Mouse (Mus musculus): Measurements from ENCODE around the gene Opn1sw.
"Not testable (repeated sequence)": the region's sequence is repeated elsewhere in the genome, so short reads cannot be mapped to it uniquely, and the experiment has no call there.

The Opn1sw gene

GRCm38 (mm10) chr6:29396714-29397540, 8.7 kb upstream of the Opn1sw start:
- DNase-seq (ENCODE audit: low read depth, low spot score): no peak

GRCm38 (mm10) chr6:29395910-29396713, 7.8 kb upstream of the Opn1sw start, which contains the start of gene Ccdc136:
Gene Ccdc136 (plus strand): TSS chr6:29396309.
- DNase-seq (ENCODE audit: low read depth, low spot score): peak; percentile 67

- no peak for DNase-seq (ENCODE audit: low read depth, low spot score)
These were observed 6.0 kb upstream of the Opn1sw start for GRCm38 (mm10) chr6:29394286-29394685.

GRCm38 (mm10) chr6:29391802-29392201, 3.5 kb upstream of the Opn1sw start:
- DNase-seq (ENCODE audit: low read depth, low spot score): no peak

- not testable (repeated sequence) for DNase-seq (ENCODE audit: low read depth, low spot score)
These were observed 3.0 kb upstream of the Opn1sw start for GRCm38 (mm10) chr6:29391241-29391640.

GRCm38 (mm10) chr6:29390500-29390899, 2.2 kb upstream of the Opn1sw start:
- not testable (repeated sequence) for DNase-seq (ENCODE audit: low read depth, low spot score)

- DNase-seq (ENCODE audit: low read depth, low spot score): no peak
These were observed 1.2 kb upstream of the Opn1sw start for GRCm38 (mm10) chr6:29389425-29389824.

GRCm38 (mm10) chr6:29388606-29389080, 375 bp upstream of the Opn1sw start:
- DNase-seq (ENCODE audit: low read depth, low spot score): peak; percentile 56

- no peak for DNase-seq (ENCODE audit: low read depth, low spot score)
These were observed 5.8 kb downstream of the Opn1sw start for GRCm38 (mm10) chr6:29382442-29382841.

- no peak for DNase-seq (ENCODE audit: low read depth, low spot score)
These were observed 8.3 kb downstream of the Opn1sw start for GRCm38 (mm10) chr6:29379954-29380353.

- DNase-seq (ENCODE audit: low read depth, low spot score): no peak
These were observed 9.6 kb downstream of the Opn1sw start for GRCm38 (mm10) chr6:29378678-29379077.

GRCm38 (mm10) chr6:29377386-29377785, 10.9 kb downstream of the Opn1sw start:
- no peak for DNase-seq (ENCODE audit: low read depth, low spot score)

- DNase-seq (ENCODE audit: low read depth, low spot score): no peak
These were observed 23.0 kb downstream of the Opn1sw start for GRCm38 (mm10) chr6:29365277-29365676.

- DNase-seq (ENCODE audit: low read depth, low spot score): no peak
These were observed 25.1 kb downstream of the Opn1sw start for GRCm38 (mm10) chr6:29363129-29363515.

GRCm38 (mm10) chr6:29362246-29363128, 25.8 kb downstream of the Opn1sw start:
- DNase-seq (ENCODE audit: low read depth, low spot score): no peak

GRCm38 (mm10) chr6:29360211-29360610, 28.1 kb downstream of the Opn1sw start:
- no peak for DNase-seq (ENCODE audit: low read depth, low spot score)

- DNase-seq (ENCODE audit: low read depth, low spot score): no peak
These were observed 28.9 kb downstream of the Opn1sw start for GRCm38 (mm10) chr6:29359386-29359785.

- no peak for DNase-seq (ENCODE audit: low read depth, low spot score)
These were observed 35.5 kb downstream of the Opn1sw start for GRCm38 (mm10) chr6:29352816-29353215.

- DNase-seq (ENCODE audit: low read depth, low spot score): peak; percentile 29
These were observed 36.7 kb downstream of the Opn1sw start for GRCm38 (mm10) chr6:29351613-29352012.

- DNase-seq (ENCODE audit: low read depth, low spot score): no peak
These were observed 39.9 kb downstream of the Opn1sw start for GRCm38 (mm10) chr6:29348371-29348724.

GRCm38 (mm10) chr6:29347665-29348370, 40.5 kb downstream of the Opn1sw start, which contains the start of gene Calu:
Gene Calu (plus strand): TSS chr6:29348069.
- DNase-seq (ENCODE audit: low read depth, low spot score): peak; percentile 99
